Mouse (Mus musculus) retina, postnatal 1 day (tissue): ENCODE measurements around the gene Snx29.
"Not testable (repeated sequence)": the region's sequence is repeated elsewhere in the genome, so short reads cannot be mapped to it uniquely, and the experiment has no call there.

Experiments
- DNase-seq: peaks from one replicate; pipeline ENCODE4 v3.0.0-alpha.2; 2012

Gene Snx29

GRCm38 (mm10) chr16:11322409-11323323 lies at the start of gene Snx29:
Gene Snx29 (plus strand): TSS chr16:11322908.
- peak; percentile 96 for DNase-seq

DNA sequence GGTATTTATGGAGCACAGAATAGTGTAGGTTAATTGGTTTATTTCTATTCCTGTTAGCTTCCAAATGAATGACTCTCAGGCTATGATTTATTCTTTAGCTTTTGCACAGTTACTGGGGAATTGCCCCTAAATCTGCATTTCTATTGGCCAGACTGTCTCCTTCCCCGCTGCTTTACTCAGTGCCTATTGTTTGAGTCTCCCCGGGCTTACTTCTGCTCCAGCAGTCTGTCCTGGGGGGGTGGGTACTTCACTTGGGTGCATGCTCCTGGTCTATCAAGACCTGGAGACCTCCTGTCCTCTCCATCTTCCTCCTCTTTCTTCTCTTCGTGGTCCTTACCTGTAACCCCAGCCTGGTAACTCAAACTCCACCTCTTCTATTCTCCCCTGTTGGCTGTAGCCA lies 45.8 kb upstream of the Snx29 start:
- no peak for DNase-seq

GRCm38 (mm10) chr16:11278778-11279177 lies 43.9 kb upstream of the Snx29 start:
- DNase-seq: peak; percentile 78

- no peak for DNase-seq
These were observed 40.0 kb upstream of the Snx29 start for GRCm38 (mm10) chr16:11282655-11283232.

- DNase-seq: no peak
These were observed 37.8 kb upstream of the Snx29 start for GRCm38 (mm10) chr16:11284881-11285280.

DNA sequence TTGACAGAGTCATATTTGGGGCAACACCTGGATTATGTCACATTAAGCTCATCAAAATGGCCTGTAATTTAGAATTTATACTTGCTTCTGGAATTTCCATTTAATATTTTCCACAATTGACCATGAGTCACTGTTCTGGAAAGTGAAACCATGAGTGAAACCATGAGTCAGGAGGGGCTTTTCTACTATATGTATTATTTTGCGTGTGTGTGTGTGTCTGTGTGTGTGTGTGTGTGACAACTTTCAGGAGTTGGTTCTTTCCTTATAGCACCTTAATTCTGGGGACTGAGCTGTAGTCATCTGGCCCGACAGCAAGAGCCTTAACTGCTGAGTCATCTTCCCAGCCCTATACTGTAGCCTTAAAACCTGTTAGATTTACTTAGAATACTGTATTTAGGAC lies 36.8 kb upstream of the Snx29 start:
- DNase-seq: no peak

GRCm38 (mm10) chr16:11288873-11289272 lies 33.8 kb upstream of the Snx29 start:
- not testable (repeated sequence) for DNase-seq

DNA sequence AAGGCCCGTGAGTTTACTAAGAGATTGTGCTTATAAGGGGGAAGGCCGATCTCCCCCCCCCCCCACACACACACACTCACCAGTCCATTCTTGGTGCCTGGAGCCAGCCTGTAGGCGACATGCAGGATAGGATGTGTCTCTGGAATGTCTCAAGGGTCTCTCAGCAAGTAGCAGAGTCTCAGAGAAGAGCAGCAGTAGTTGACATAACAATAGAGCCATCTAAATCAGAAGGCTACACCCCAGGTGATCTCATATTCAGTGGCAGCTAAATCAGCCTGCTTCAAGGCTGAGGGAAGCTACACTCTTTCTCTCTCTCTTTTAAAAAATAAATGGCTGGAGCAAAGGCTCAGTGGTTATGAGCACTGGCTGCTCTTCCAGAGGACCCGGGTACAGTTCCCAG lies 27.1 kb upstream of the Snx29 start:
- DNase-seq: not testable (repeated sequence)

DNA sequence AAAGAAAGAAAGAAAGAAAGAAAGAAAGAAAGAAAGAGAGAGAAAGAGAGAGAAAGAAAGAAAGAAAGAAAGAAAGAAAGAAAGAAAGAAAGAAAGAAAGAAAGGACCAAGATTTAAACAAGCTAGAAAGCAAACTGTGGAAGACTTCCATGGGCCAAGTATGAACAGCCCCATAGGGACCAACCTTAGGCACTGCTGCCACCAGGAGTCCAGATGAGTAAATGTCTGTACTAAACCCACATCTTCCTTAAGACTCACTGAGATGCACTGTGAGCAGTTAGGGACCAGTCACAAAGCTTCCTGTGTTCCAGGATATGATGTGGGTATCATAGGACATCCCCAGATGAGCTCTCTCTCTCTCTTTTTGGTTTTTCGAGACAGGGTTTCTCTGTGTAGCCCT lies 25.0 kb upstream of the Snx29 start:
- DNase-seq: peak; percentile 40

GRCm38 (mm10) chr16:11303741-11304140 lies 19.0 kb upstream of the Snx29 start:
- DNase-seq: no peak

- no peak for DNase-seq
These were observed 17.2 kb upstream of the Snx29 start for GRCm38 (mm10) chr16:11305531-11305930.

GRCm38 (mm10) chr16:11313512-11313911 lies 9.2 kb upstream of the Snx29 start, which contains the start of gene Tnfrsf17:
Gene Tnfrsf17 (plus strand): TSS chr16:11313812.
- DNase-seq: no peak

- DNase-seq: no peak
These were observed 6.9 kb upstream of the Snx29 start for GRCm38 (mm10) chr16:11315786-11316320.

DNA sequence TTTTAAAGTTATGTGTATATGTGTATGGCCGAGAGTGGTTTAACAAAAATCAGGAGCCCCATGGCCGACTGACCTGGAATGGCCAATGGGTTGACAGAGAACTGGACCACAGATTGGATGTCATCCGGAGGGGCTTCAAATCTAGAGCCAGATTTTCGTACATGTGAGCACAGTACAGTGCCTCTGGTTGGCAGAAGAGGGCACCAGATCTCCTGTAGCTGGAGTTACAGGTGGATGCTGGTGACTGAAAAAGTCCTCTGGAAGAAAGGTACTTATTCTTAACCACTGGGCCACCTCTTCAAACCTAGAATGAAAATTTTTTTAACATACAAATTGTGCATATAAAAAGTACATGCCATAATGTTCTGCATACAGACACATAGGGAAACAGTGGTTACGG lies 6.0 kb upstream of the Snx29 start:
- no peak for DNase-seq

DNA sequence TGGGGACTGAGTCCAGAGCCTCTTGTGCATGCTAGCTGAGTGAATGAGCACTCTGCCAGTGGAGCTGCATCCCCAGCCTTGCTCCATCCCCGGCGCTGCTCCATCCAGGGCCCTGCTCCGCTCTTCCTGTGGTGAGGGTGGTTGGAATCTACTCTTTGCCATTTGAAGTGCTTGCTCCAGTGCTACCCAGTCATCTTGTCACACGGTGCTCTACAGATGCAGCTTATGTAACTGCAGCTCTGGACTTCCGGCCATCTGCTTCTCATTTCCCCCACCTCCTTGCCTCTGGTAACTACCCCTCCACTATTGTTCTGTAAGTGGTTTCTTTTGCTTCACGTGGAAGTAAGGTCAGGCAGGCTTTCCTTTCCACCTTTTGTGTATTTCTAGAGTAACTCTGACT lies 5.4 kb upstream of the Snx29 start:
- DNase-seq: no peak

- DNase-seq: peak; percentile 54
These were observed 780 bp downstream of the Snx29 start for GRCm38 (mm10) chr16:11323324-11324051.

GRCm38 (mm10) chr16:11330081-11330800 lies 7.5 kb downstream of the Snx29 start:
- DNase-seq: no peak

- no peak for DNase-seq
These were observed 8.3 kb downstream of the Snx29 start for GRCm38 (mm10) chr16:11331030-11331429.

GRCm38 (mm10) chr16:11343292-11343815 lies 20.6 kb downstream of the Snx29 start:
- no peak for DNase-seq

GRCm38 (mm10) chr16:11351903-11352302 lies 29.2 kb downstream of the Snx29 start:
- DNase-seq: no peak

DNA sequence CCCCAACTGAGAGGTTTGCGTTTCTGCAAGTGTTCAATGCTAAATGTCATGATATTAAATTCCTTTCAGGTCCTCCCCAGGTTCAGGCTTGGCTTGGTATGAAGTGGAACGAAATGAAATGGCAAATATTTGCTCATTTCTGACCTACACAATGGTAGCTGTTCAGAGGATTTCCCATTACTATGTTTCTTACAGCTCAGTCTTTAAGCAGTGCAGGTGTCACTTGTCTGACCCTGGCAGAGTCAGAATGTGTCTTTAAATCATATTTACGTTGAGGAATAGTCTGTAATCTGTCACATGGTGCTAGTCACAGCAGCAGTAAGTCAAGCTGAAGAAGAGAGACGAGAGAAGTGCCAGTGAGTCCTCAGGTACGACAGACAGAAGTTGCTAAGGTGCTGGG lies 36.5 kb downstream of the Snx29 start:
- DNase-seq: no peak

GRCm38 (mm10) chr16:11359919-11360318 lies 37.2 kb downstream of the Snx29 start:
- DNase-seq: no peak
